Mouse (Mus musculus): ENCODE measurements at regions not wholly inside any gene's neighbourhood (a gene's known extent, or its start where the extent isn't known, plus 50 kb on each side); places are given as distances from the start of the nearest gene placed in this dataset.

DNA sequence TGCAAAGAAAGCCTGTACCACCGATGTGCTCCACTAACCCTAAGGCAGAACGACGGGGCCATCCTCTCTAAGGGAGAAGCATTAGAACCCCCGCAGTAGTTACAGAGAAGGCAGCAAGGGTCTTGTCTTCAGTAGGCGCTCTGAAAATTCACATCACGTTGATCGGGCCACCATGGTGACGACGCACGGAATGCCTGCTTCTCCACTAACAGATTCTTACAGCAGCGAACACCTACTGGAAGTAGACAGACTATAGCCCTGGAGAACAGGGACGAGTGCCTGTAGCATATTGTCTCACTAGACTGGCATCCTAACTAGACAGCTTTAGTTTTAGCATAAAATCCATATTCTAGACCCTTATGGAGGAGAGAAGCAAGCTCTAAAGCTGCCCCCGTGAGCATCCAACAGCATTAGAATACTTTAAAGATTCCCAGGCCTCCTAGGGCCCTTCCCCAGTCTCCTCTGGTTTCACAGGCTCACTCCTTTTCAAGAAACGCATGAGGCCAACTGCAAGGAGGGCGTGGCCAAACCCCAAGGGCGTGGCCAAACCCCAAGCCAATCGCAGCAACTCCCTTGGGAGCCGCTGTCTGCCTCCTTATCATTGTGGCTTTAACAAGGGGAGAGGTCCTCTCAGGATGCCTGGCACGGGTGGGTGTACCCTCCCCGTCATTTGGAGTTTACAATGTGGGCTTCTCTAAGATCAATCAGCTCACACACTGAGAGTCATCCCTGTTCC is 517.8 kb downstream of the Vrk1 start:
- Histone ChIP-seq H3K9me3 (ENCODE audit: control insufficient read depth, low read length) (no peaks in the 10 kb centered on the region), H3K9ac (ENCODE audit: low read length) (no peak overlapping the region), H3K4me3 (ENCODE audit: low read depth, low read length) (no peak overlapping the region), H3K4me1 (ENCODE audit: control insufficient read depth, insufficient read depth, low read length) (no peaks in the 10 kb centered on the region), H3K4me2 (ENCODE audit: low read depth) (no peak overlapping the region), H3K27ac (ENCODE audit: low read depth, low read length) (no peak overlapping the region), H3K27me3 (ENCODE audit: control insufficient read depth, insufficient read depth, low read length) (no peaks in the 10 kb centered on the region), H3K36me3 (ENCODE audit: control insufficient read depth, insufficient read depth, low read length) (no peaks in the 10 kb centered on the region)
- peak; percentile 70 for DNase-seq (ENCODE audit: low spot score)
- ATAC-seq (ENCODE audit: insufficient read depth, low FRiP score, low TSS enrichment) = no peak
- WGBS = 9% methylated on average over 20 of the region's 20 CpGs

DNA sequence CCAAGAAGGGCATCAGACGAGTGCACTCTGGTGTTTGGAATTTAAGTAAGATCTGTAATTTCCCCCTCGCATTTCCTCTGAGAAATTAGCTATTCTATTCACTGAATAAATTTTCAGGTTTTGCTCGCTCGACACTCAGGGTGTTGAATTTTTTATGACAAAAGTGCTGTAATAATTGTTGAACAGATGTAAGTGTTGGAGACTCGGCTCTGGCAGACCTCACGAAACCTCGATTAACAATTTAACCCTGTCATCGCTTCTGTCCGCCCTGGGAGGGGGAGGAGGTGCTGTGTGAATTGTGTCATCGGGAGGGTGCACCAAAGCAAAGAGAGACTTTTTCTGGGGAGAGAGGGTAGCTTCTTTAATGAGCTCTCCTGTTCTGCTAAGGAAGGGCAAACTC is 518.5 kb downstream of the Vrk1 start:
- 38% methylated on average over 10 of the region's 10 CpGs for WGBS
- H3K9ac ChIP-seq (ENCODE audit: low read length) = no peak overlapping the region
- H3K4me2 ChIP-seq (ENCODE audit: low read depth) = no peak overlapping the region
- ATAC-seq (ENCODE audit: insufficient read depth, low FRiP score, low TSS enrichment) (no peak), DNase-seq (ENCODE audit: low spot score) (no peak)
- H3K4me1 ChIP-seq (ENCODE audit: control insufficient read depth, insufficient read depth, low read length) = no peaks in the 10 kb centered on the region
- H3K27ac ChIP-seq (ENCODE audit: low read depth, low read length) = no peak overlapping the region
- H3K4me3 ChIP-seq (ENCODE audit: low read depth, low read length) = no peak overlapping the region
- no peaks in the 10 kb centered on the region for H3K27me3 ChIP-seq (ENCODE audit: control insufficient read depth, insufficient read depth, low read length)
- H3K36me3 ChIP-seq (ENCODE audit: control insufficient read depth, insufficient read depth, low read length) = no peaks in the 10 kb centered on the region
- H3K9me3 ChIP-seq (ENCODE audit: control insufficient read depth, low read length) = no peaks in the 10 kb centered on the region

DNA sequence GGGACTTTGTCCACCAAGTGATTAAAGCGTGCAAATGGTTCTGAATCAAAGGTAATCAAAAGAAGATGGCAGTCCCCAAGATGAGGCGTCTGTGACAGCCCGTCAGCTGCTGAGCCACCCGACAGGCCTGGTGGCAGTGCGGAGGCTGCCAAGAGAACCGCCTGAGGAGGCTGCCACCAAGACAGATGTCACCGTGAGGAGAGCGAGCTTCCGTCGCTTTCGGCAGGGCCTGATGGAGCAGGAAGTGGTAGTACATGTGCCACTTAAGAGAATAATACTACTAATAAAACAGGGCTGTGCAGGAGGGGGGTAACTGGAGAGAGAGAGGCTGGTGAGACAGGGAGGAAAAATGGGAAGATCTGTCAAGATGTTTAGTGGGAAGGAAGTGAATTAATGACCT is 519.1 kb downstream of the Vrk1 start:
- WGBS = 31% methylated on average over 11 of the region's 11 CpGs
- Histone ChIP-seq H3K36me3 (ENCODE audit: control insufficient read depth, insufficient read depth, low read length) (no peaks in the 10 kb centered on the region), H3K9me3 (ENCODE audit: control insufficient read depth, low read length) (no peaks in the 10 kb centered on the region), H3K4me1 (ENCODE audit: control insufficient read depth, insufficient read depth, low read length) (no peaks in the 10 kb centered on the region), H3K9ac (ENCODE audit: low read length) (no peak overlapping the region), H3K27me3 (ENCODE audit: control insufficient read depth, insufficient read depth, low read length) (no peaks in the 10 kb centered on the region), H3K4me3 (ENCODE audit: low read depth, low read length) (no peak overlapping the region), H3K4me2 (ENCODE audit: low read depth) (no peak overlapping the region), H3K27ac (ENCODE audit: low read depth, low read length) (no peak overlapping the region)
- ATAC-seq (ENCODE audit: insufficient read depth, low FRiP score, low TSS enrichment) (no peak), DNase-seq (ENCODE audit: low spot score) (no peak)

DNA sequence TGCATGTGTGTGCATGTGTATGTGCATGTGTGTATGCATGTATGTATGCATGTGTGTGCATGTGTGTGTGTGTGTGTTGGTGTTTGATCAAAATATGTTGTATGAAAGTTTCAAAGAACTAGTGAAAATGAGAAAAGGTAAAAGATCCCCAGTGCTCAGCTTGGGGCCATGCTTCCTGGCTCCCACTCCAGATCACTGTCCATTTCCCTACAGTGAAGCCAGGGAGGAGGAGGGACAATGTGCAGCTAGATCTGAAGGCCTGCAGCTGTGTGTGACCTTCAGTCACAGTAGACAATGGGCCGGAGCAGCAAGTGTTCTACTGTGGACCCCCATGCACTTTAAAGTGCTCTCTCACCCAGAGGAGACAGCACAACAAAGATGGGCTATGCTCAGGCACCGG is 525.1 kb downstream of the Vrk1 start:
- Histone ChIP-seq H3K27ac (ENCODE audit: low read depth, low read length) (no peak overlapping the region), H3K4me2 (ENCODE audit: low read depth) (no peak overlapping the region), H3K27me3 (ENCODE audit: control insufficient read depth, insufficient read depth, low read length) (no peaks in the 10 kb centered on the region), H3K9ac (ENCODE audit: low read length) (no peak overlapping the region), H3K4me1 (ENCODE audit: control insufficient read depth, insufficient read depth, low read length) (no peaks in the 10 kb centered on the region), H3K4me3 (ENCODE audit: low read depth, low read length) (no peak overlapping the region), H3K9me3 (ENCODE audit: control insufficient read depth, low read length) (no peaks in the 10 kb centered on the region), H3K36me3 (ENCODE audit: control insufficient read depth, insufficient read depth, low read length) (no peaks in the 10 kb centered on the region)
- WGBS = 28% methylated on average over 2 of the region's 2 CpGs
- ATAC-seq (ENCODE audit: insufficient read depth, low FRiP score, low TSS enrichment) (no peak), DNase-seq (ENCODE audit: low spot score) (no peak)

DNA sequence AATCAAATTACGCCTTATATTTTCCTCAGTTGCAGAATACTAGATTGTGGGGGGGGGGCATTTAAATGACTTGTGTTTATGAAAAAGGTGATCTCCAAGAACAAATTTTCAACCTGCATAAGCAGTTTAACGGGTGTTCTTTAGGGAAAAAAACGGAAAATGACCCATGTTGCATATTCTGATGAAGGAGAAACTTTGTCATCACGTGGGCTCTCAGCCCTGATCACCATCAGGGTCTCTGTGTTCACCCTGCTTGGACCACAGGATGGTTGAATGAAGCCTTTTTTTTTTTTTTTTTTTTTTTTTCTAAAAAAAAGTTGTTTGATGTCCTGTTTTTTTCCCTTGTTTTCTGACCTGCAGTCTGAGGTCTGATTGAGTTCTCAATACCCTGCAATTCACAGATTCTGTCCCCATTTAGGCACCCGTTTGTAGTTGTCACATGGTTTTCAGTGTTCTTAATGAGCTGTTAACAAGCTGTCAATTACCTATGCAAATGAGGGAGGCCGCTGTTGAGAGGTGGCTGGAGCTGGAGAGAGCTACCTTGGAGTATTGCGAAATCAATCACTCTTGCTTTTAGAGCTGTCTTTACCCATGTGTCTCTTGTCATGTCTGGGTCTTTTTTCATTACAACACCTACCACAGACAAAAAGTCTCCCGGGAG is 525.7 kb downstream of the Vrk1 start:
- Histone ChIP-seq H3K9me3 (ENCODE audit: control insufficient read depth, low read length) (no peaks in the 10 kb centered on the region), H3K4me1 (ENCODE audit: control insufficient read depth, insufficient read depth, low read length) (no peaks in the 10 kb centered on the region), H3K27me3 (ENCODE audit: control insufficient read depth, insufficient read depth, low read length) (no peaks in the 10 kb centered on the region), H3K27ac (ENCODE audit: low read depth, low read length) (no peak overlapping the region), H3K4me3 (ENCODE audit: low read depth, low read length) (no peak overlapping the region), H3K4me2 (ENCODE audit: low read depth) (no peak overlapping the region), H3K9ac (ENCODE audit: low read length) (no peak overlapping the region), H3K36me3 (ENCODE audit: control insufficient read depth, insufficient read depth, low read length) (no peaks in the 10 kb centered on the region)
- no peak for ATAC-seq (ENCODE audit: insufficient read depth, low FRiP score, low TSS enrichment)
- 23% methylated on average over 8 of the region's 8 CpGs for WGBS
- DNase-seq (ENCODE audit: low spot score) = no peak

DNA sequence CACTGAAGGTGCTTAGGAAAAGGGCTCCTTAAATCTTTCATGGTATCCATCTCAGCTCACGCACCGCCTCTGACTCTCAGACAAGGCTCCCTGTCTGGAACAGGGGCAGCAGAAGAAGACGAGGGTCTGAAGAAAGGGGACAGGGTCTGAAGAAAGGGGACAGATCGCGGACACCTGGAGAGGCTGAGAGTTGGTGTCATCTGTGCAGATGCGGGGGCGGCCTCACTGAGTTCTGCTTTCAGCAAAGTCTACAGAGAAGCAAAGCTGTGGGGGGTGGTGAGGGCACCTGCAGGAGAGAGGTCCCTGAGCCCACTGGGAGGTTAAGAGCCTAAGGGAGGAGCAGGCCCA is 526.2 kb downstream of the Vrk1 start:
- Histone ChIP-seq H3K9me3 (ENCODE audit: control insufficient read depth, low read length) (no peaks in the 10 kb centered on the region), H3K4me1 (ENCODE audit: control insufficient read depth, insufficient read depth, low read length) (no peaks in the 10 kb centered on the region), H3K27me3 (ENCODE audit: control insufficient read depth, insufficient read depth, low read length) (no peaks in the 10 kb centered on the region), H3K36me3 (ENCODE audit: control insufficient read depth, insufficient read depth, low read length) (no peaks in the 10 kb centered on the region), H3K4me2 (ENCODE audit: low read depth) (no peak overlapping the region), H3K9ac (ENCODE audit: low read length) (no peak overlapping the region), H3K4me3 (ENCODE audit: low read depth, low read length) (no peak overlapping the region), H3K27ac (ENCODE audit: low read depth, low read length) (no peak overlapping the region)
- DNase-seq (ENCODE audit: low spot score) (no peak), ATAC-seq (ENCODE audit: insufficient read depth, low FRiP score, low TSS enrichment) (no peak)
- 7% methylated on average over 7 of the region's 7 CpGs for WGBS

DNA sequence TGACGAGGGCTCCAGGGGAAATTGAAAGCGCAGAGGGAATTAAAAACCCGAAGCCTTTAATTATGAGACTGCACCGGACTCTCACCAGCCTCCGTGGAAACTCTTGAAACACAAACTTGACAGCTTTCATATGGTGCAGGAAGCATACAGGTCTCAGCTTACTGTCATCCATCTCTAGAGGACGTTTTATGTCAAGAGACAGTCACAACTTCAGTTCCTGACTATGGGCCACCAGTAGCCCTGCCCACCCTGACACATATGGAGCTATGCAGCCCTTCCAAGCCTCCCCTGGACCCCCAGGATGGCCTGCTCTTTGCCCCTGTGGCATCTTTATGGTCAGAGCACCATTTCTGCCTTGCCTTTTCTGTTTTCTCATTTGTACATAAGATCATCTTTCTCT is 530.0 kb downstream of the Vrk1 start:
- Histone ChIP-seq H3K36me3 (ENCODE audit: control insufficient read depth, insufficient read depth, low read length) (no peaks in the 10 kb centered on the region), H3K27ac (ENCODE audit: low read depth, low read length) (no peak overlapping the region), H3K4me3 (ENCODE audit: low read depth, low read length) (no peak overlapping the region), H3K9me3 (ENCODE audit: control insufficient read depth, low read length) (no peaks in the 10 kb centered on the region), H3K27me3 (ENCODE audit: control insufficient read depth, insufficient read depth, low read length) (no peaks in the 10 kb centered on the region), H3K4me1 (ENCODE audit: control insufficient read depth, insufficient read depth, low read length) (no peaks in the 10 kb centered on the region), H3K4me2 (ENCODE audit: low read depth) (no peak overlapping the region), H3K9ac (ENCODE audit: low read length) (no peak overlapping the region)
- WGBS = 63% methylated on average over 6 of the region's 6 CpGs
- ATAC-seq (ENCODE audit: insufficient read depth, low FRiP score, low TSS enrichment) = no peak
- no peak for DNase-seq (ENCODE audit: low spot score)

DNA sequence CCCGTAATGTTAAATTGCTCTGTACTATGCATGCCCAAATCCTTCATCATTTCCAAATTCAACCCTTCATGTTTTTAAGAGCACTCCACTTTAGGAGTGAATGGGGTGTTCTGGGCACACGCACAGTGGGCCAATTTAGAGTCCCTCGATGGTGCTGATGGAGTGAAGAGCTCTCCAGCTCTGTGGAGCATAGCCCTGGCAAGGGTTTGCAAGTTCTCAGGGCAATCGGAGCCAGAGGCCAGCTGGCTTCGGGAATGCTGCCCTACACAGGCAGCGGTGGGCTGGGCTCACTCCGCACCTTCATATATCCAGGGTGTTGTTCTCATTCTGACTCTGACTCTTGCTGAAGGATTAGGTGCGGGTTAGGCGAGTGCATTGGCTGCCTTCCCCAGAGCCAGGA is 549.5 kb downstream of the Vrk1 start:
- Histone ChIP-seq H3K4me2 (ENCODE audit: low read depth) (no peak overlapping the region), H3K4me1 (ENCODE audit: control insufficient read depth, insufficient read depth, low read length) (no peaks in the 10 kb centered on the region), H3K9ac (ENCODE audit: low read length) (no peak overlapping the region), H3K9me3 (ENCODE audit: control insufficient read depth, low read length) (no peaks in the 10 kb centered on the region), H3K27me3 (ENCODE audit: control insufficient read depth, insufficient read depth, low read length) (no peaks in the 10 kb centered on the region), H3K27ac (ENCODE audit: low read depth, low read length) (no peak overlapping the region), H3K36me3 (ENCODE audit: control insufficient read depth, insufficient read depth, low read length) (no peaks in the 10 kb centered on the region), H3K4me3 (ENCODE audit: low read depth, low read length) (no peak overlapping the region)
- WGBS = 87% methylated on average over 9 of the region's 9 CpGs
- ATAC-seq (ENCODE audit: insufficient read depth, low FRiP score, low TSS enrichment) = no peak
- DNase-seq (ENCODE audit: low spot score) = no peak

DNA sequence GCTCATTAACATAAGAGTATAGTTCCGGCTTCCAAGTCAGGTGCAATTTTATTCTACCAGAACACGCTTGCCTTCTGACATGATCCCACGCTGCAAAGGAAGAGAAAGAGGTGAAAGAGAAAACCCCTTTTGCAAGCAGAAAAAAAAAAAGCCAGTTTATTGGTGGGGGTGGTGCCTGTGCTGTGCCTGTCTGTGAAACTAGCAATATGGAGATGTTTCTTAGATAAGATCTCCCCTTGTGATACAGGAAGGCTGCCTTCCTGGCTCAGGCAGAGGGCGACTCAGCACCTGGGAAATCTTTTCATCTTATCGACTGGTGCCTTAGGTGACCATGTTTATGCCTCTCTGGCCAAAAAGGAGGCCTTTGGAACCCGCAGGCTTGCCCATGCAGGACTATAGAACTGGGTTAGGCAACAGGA is 555.2 kb downstream of the Vrk1 start:
- no peaks in the 10 kb centered on the region for H3K9me3 ChIP-seq (ENCODE audit: control insufficient read depth, low read length)
- 20% methylated on average over 6 of the region's 6 CpGs for WGBS
- H3K27ac ChIP-seq (ENCODE audit: low read depth, low read length) = no peak overlapping the region
- no peaks in the 10 kb centered on the region for H3K36me3 ChIP-seq (ENCODE audit: control insufficient read depth, insufficient read depth, low read length)
- ATAC-seq (ENCODE audit: insufficient read depth, low FRiP score, low TSS enrichment) (no peak), DNase-seq (ENCODE audit: low spot score) (no peak)
- H3K4me1 ChIP-seq (ENCODE audit: control insufficient read depth, insufficient read depth, low read length) = no peaks in the 10 kb centered on the region
- no peak overlapping the region for H3K4me2 ChIP-seq (ENCODE audit: low read depth)
- H3K27me3 ChIP-seq (ENCODE audit: control insufficient read depth, insufficient read depth, low read length) = no peaks in the 10 kb centered on the region
- no peak overlapping the region for H3K9ac ChIP-seq (ENCODE audit: low read length)
- no peak overlapping the region for H3K4me3 ChIP-seq (ENCODE audit: low read depth, low read length)
